Mouse (Mus musculus): Measurements from ENCODE around the gene Dll1. TPM values are rescaled to one million over a fixed set of nuclear protein-coding genes. Genes with fewer than 3 reads are reported as not detected.

Gene Dll1
- polyA plus RNA-seq, 1 experiment from 2014 or later: 17.8 TPM

GRCm38 (mm10) chr17:15409261-15409660, 32.6 kb upstream of the Dll1 start:
- no peak for ATAC-seq
- Histone ChIP-seq H3K4me3 (ENCODE audit: low read depth, low read length) (no peak overlapping the region), H3K36me3 (ENCODE audit: control insufficient read depth, insufficient read depth, low read length) (peaks cover 66% of the 10 kb centered on the region), H3K9ac (ENCODE audit: low read depth, low read length) (no peak overlapping the region), H3K27ac (ENCODE audit: low read length) (no peak overlapping the region), H3K9me3 (replicated peaks; ENCODE audit: control insufficient read depth, low read length, poor library complexity, severe bottlenecking) (no peaks in the 10 kb centered on the region), H3K4me2 (ENCODE audit: low read length) (no peak overlapping the region), H3K4me1 (ENCODE audit: control insufficient read depth, insufficient read depth, low read length) (no peaks in the 10 kb centered on the region), H3K27me3 (ENCODE audit: control insufficient read depth, insufficient read depth, low read depth, low read length) (no peaks in the 10 kb centered on the region)
- 88% methylated on average over 10 of the region's 10 CpGs for WGBS

- WGBS: 97% methylated on average over 2 of the region's 2 CpGs
- ATAC-seq: no peak
- no peak overlapping the region for H3K9ac ChIP-seq (ENCODE audit: low read depth, low read length)
Measured at GRCm38 (mm10) chr17:15406576-15406975, 29.9 kb upstream of the Dll1 start.

GRCm38 (mm10) chr17:15401716-15402115, 25.0 kb upstream of the Dll1 start:
- no peak overlapping the region for H3K4me3 ChIP-seq (ENCODE audit: low read depth, low read length)
- ATAC-seq: no peak
- H3K4me1 ChIP-seq (ENCODE audit: control insufficient read depth, insufficient read depth, low read length): peaks cover 19% of the 10 kb centered on the region
- H3K9ac ChIP-seq (ENCODE audit: low read depth, low read length): no peak overlapping the region
- H3K27ac ChIP-seq (ENCODE audit: low read length): no peak overlapping the region
- H3K4me2 ChIP-seq (ENCODE audit: low read length): no peak overlapping the region
- H3K27me3 ChIP-seq (ENCODE audit: control insufficient read depth, insufficient read depth, low read depth, low read length): no peaks in the 10 kb centered on the region
- no peaks in the 10 kb centered on the region for H3K9me3 ChIP-seq (replicated peaks; ENCODE audit: control insufficient read depth, low read length, poor library complexity, severe bottlenecking)
- WGBS: 98% methylated on average over 17 of the region's 17 CpGs
- peaks cover 35% of the 10 kb centered on the region for H3K36me3 ChIP-seq (ENCODE audit: control insufficient read depth, insufficient read depth, low read length)

More at GRCm38 (mm10) chr17:15406576-15406975, 29.9 kb upstream of the Dll1 start:
- Histone ChIP-seq H3K27me3 (ENCODE audit: control insufficient read depth, insufficient read depth, low read depth, low read length) (no peaks in the 10 kb centered on the region), H3K4me3 (ENCODE audit: low read depth, low read length) (no peak overlapping the region), H3K4me2 (ENCODE audit: low read length) (no peak overlapping the region), H3K4me1 (ENCODE audit: control insufficient read depth, insufficient read depth, low read length) (no peaks in the 10 kb centered on the region), H3K9me3 (replicated peaks; ENCODE audit: control insufficient read depth, low read length, poor library complexity, severe bottlenecking) (no peaks in the 10 kb centered on the region), H3K36me3 (ENCODE audit: control insufficient read depth, insufficient read depth, low read length) (peaks cover 72% of the 10 kb centered on the region), H3K27ac (ENCODE audit: low read length) (no peak overlapping the region)

- Histone ChIP-seq H3K27ac (ENCODE audit: low read length) (peak within 1 kb of the TSS; percentile 90), H3K9ac (ENCODE audit: low read depth, low read length) (peak within 1 kb of the TSS; percentile 97), H3K4me3 (ENCODE audit: low read depth, low read length) (peak within 1 kb of the TSS; percentile 77), H3K36me3 (ENCODE audit: control insufficient read depth, insufficient read depth, low read length) (no peaks in the 10 kb centered on the region), H3K27me3 (ENCODE audit: control insufficient read depth, insufficient read depth, low read depth, low read length) (peaks cover 4% of the 10 kb centered on the region; the same call in 1 of the 2 replicates), H3K9me3 (replicated peaks; ENCODE audit: control insufficient read depth, low read length, poor library complexity, severe bottlenecking) (no peaks in the 10 kb centered on the region), H3K4me2 (ENCODE audit: low read length) (peak within 1 kb of the TSS; percentile 88), H3K4me1 (ENCODE audit: control insufficient read depth, insufficient read depth, low read length) (peaks cover 27% of the 10 kb centered on the region)
- under 1% methylated on average over 31 of the region's 31 CpGs for WGBS
- peak; percentile 98 for ATAC-seq
Measured at GRCm38 (mm10) chr17:15395997-15396675, 19.5 kb upstream of the Dll1 start, which contains the start of gene Fam120b. Gene Fam120b (plus strand): TSS chr17:15396202.

GRCm38 (mm10) chr17:15389356-15389755, 12.7 kb upstream of the Dll1 start:
- Histone ChIP-seq H3K4me3 (ENCODE audit: low read depth, low read length) (no peak overlapping the region), H3K27ac (ENCODE audit: low read length) (no peak overlapping the region), H3K27me3 (ENCODE audit: control insufficient read depth, insufficient read depth, low read depth, low read length) (peaks cover 4% of the 10 kb centered on the region; the same call in 1 of the 2 replicates), H3K9ac (ENCODE audit: low read depth, low read length) (no peak overlapping the region), H3K4me1 (ENCODE audit: control insufficient read depth, insufficient read depth, low read length) (no peaks in the 10 kb centered on the region), H3K4me2 (ENCODE audit: low read length) (no peak overlapping the region), H3K36me3 (ENCODE audit: control insufficient read depth, insufficient read depth, low read length) (no peaks in the 10 kb centered on the region), H3K9me3 (replicated peaks; ENCODE audit: control insufficient read depth, low read length, poor library complexity, severe bottlenecking) (no peaks in the 10 kb centered on the region)
- no peak for ATAC-seq
- 80% methylated on average over 8 of the region's 8 CpGs for WGBS

- peaks cover 2% of the 10 kb centered on the region; the same call in 1 of the 2 replicates for H3K27me3 ChIP-seq (ENCODE audit: control insufficient read depth, insufficient read depth, low read depth, low read length)
- no peaks in the 10 kb centered on the region for H3K9me3 ChIP-seq (replicated peaks; ENCODE audit: control insufficient read depth, low read length, poor library complexity, severe bottlenecking)
- no peak overlapping the region for H3K4me3 ChIP-seq (ENCODE audit: low read depth, low read length)
- 75% methylated on average over 4 of the region's 4 CpGs for WGBS
- no peak overlapping the region for H3K4me2 ChIP-seq (ENCODE audit: low read length)
- H3K27ac ChIP-seq (ENCODE audit: low read length): no peak overlapping the region
- H3K36me3 ChIP-seq (ENCODE audit: control insufficient read depth, insufficient read depth, low read length): no peaks in the 10 kb centered on the region
- no peak for ATAC-seq
- no peaks in the 10 kb centered on the region for H3K4me1 ChIP-seq (ENCODE audit: control insufficient read depth, insufficient read depth, low read length)
- H3K9ac ChIP-seq (ENCODE audit: low read depth, low read length): no peak overlapping the region
Measured at GRCm38 (mm10) chr17:15388892-15389291, 12.2 kb upstream of the Dll1 start.

- no peak for ATAC-seq
- Histone ChIP-seq H3K4me3 (ENCODE audit: low read depth, low read length) (no peak overlapping the region), H3K27ac (ENCODE audit: low read length) (no peak overlapping the region), H3K9me3 (replicated peaks; ENCODE audit: control insufficient read depth, low read length, poor library complexity, severe bottlenecking) (no peaks in the 10 kb centered on the region), H3K4me1 (ENCODE audit: control insufficient read depth, insufficient read depth, low read length) (peaks cover 17% of the 10 kb centered on the region), H3K36me3 (ENCODE audit: control insufficient read depth, insufficient read depth, low read length) (no peaks in the 10 kb centered on the region), H3K27me3 (ENCODE audit: control insufficient read depth, insufficient read depth, low read depth, low read length) (0 out of 2 replicates have a peak, but pooled peaks cover 2% of the 10 kb centered on the region), H3K4me2 (ENCODE audit: low read length) (no peak overlapping the region), H3K9ac (ENCODE audit: low read depth, low read length) (no peak overlapping the region)
- 95% methylated on average over 5 of the region's 5 CpGs for WGBS
Measured at GRCm38 (mm10) chr17:15383360-15383759, 6.7 kb upstream of the Dll1 start.

- no peak overlapping the region for H3K27ac ChIP-seq (ENCODE audit: low read length)
- H3K4me2 ChIP-seq (ENCODE audit: low read length): no peak overlapping the region; the same call in 1 of the 2 replicates
- no peak for ATAC-seq
- no peak overlapping the region for H3K9ac ChIP-seq (ENCODE audit: low read depth, low read length)
- H3K36me3 ChIP-seq (ENCODE audit: control insufficient read depth, insufficient read depth, low read length): no peaks in the 10 kb centered on the region
- 8% methylated on average over 7 of the region's 7 CpGs for WGBS
- peaks cover 27% of the 10 kb centered on the region for H3K4me1 ChIP-seq (ENCODE audit: control insufficient read depth, insufficient read depth, low read length)
- 0 out of 2 replicates have a peak, but pooled peaks cover 2% of the 10 kb centered on the region for H3K27me3 ChIP-seq (ENCODE audit: control insufficient read depth, insufficient read depth, low read depth, low read length)
- no peaks in the 10 kb centered on the region for H3K9me3 ChIP-seq (replicated peaks; ENCODE audit: control insufficient read depth, low read length, poor library complexity, severe bottlenecking)
- no peak overlapping the region for H3K4me3 ChIP-seq (ENCODE audit: low read depth, low read length)
Measured at GRCm38 (mm10) chr17:15381869-15382660, 5.4 kb upstream of the Dll1 start.
